Mouse (Mus musculus): ENCODE data around the gene Tprgl. TPM values are rescaled to one million over a fixed set of nuclear protein-coding genes. Genes with fewer than 3 reads are reported as not detected.

Tprgl gene
- polyA plus RNA-seq, 1 experiment from 2014 or later, result 148 TPM

GRCm38 (mm10) chr4:154131894-154132293 lies 28.6 kb downstream of the Tprgl start:
- ATAC-seq (ENCODE audit: low read depth), result no peak
- H3K4me3 ChIP-seq (ENCODE audit: low read length), result no peak overlapping the region
- 53% methylated on average over 4 of the region's 4 CpGs for WGBS
- no peaks in the 10 kb centered on the region for H3K4me1 ChIP-seq (replicated peaks; ENCODE audit: control insufficient read depth, insufficient read depth, low read length)
- H3K9me3 ChIP-seq (ENCODE audit: control insufficient read depth, low read length), result no peaks in the 10 kb centered on the region
- no peak overlapping the region for H3K27ac ChIP-seq (ENCODE audit: low read length)
- H3K36me3 ChIP-seq (ENCODE audit: control insufficient read depth, insufficient read depth, low read length), result no peaks in the 10 kb centered on the region
- H3K27me3 ChIP-seq (ENCODE audit: control insufficient read depth, insufficient read depth, low read depth, low read length), result peaks cover 2% of the 10 kb centered on the region; the same call in 1 of the 2 replicates
- H3K9ac ChIP-seq (ENCODE audit: low read length), result no peak overlapping the region
- no peak overlapping the region for H3K4me2 ChIP-seq (ENCODE audit: low read depth, low read length)

DNA sequence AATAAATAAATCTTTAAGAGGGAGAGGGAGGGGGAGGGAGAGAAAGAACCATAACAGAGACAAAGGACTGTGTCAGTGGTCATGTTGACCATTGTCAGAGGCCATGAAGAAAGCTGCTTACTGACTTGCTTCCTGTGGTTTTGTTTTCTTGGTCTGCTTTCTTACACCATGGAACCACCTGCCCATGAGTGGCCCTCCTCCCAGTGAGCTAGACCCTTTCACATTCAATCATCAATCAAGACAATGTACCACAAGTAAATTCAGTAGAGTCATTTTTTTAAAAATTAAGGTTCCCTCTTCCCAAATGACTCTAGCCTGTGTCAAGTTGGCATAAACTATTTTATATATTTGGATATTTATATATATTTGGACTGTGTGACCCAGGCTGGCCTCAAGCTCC lies 30.5 kb downstream of the Tprgl start:
- Histone ChIP-seq H3K4me2 (ENCODE audit: low read depth, low read length) (no peak overlapping the region), H3K4me3 (ENCODE audit: low read length) (no peak overlapping the region), H3K27me3 (ENCODE audit: control insufficient read depth, insufficient read depth, low read depth, low read length) (peaks cover 2% of the 10 kb centered on the region; the same call in 1 of the 2 replicates), H3K36me3 (ENCODE audit: control insufficient read depth, insufficient read depth, low read length) (no peaks in the 10 kb centered on the region), H3K9me3 (ENCODE audit: control insufficient read depth, low read length) (no peaks in the 10 kb centered on the region), H3K4me1 (replicated peaks; ENCODE audit: control insufficient read depth, insufficient read depth, low read length) (no peaks in the 10 kb centered on the region), H3K27ac (ENCODE audit: low read length) (no peak overlapping the region), H3K9ac (ENCODE audit: low read length) (no peak overlapping the region)
- no peak for ATAC-seq (ENCODE audit: low read depth)

DNA sequence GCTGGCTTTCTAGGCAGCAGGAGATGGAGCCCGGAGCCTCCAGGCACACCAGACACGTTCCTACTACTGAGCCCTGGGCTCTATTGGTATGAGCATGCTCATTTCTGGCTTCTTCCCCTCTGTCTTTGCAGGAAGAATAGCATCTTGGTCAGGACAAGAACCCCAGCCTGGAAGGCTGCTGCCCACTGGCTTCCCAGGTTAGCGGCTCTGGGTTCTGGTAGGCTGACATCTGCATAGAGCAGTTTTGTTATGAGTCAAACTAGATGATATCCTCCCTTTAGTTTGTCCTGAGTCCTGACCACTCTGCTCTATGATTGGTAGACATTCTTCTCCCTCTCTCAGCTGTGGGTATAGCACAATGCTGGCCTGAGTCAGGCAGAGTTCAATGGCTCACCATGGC lies 33.2 kb downstream of the Tprgl start:
- Histone ChIP-seq H3K9me3 (ENCODE audit: control insufficient read depth, low read length) (no peaks in the 10 kb centered on the region), H3K27ac (ENCODE audit: low read length) (no peak overlapping the region), H3K36me3 (ENCODE audit: control insufficient read depth, insufficient read depth, low read length) (no peaks in the 10 kb centered on the region), H3K4me2 (ENCODE audit: low read depth, low read length) (no peak overlapping the region), H3K4me1 (replicated peaks; ENCODE audit: control insufficient read depth, insufficient read depth, low read length) (no peaks in the 10 kb centered on the region), H3K9ac (ENCODE audit: low read length) (no peak overlapping the region), H3K27me3 (ENCODE audit: control insufficient read depth, insufficient read depth, low read depth, low read length) (no peaks in the 10 kb centered on the region; the same call in 1 of the 2 replicates), H3K4me3 (ENCODE audit: low read length) (no peak overlapping the region)
- no peak for ATAC-seq (ENCODE audit: low read depth)
- WGBS, result 54% methylated on average over 3 of the region's 3 CpGs

DNA sequence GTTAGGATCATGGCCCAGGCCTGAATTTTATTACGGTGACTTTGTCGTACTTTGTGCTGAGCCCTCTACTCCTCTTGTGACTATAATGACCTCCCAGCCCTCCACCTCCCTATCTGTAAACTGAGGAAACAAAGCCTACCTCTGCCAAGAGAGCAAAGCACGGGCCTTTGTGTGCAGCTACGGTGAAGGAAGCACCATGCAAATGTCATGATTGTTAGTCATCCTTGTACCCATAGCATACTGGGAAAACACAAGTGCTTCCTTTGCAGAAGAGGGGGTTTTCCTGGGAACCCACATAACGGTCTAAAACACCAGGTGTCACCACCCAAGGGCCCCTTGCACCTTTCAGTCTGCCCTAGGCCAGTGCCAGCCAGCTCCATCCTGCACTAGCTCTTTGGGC lies 35.3 kb downstream of the Tprgl start:
- H3K4me1 ChIP-seq (replicated peaks; ENCODE audit: control insufficient read depth, insufficient read depth, low read length), result no peaks in the 10 kb centered on the region
- H3K27ac ChIP-seq (ENCODE audit: low read length), result no peak overlapping the region
- H3K4me2 ChIP-seq (ENCODE audit: low read depth, low read length), result no peak overlapping the region
- H3K27me3 ChIP-seq (ENCODE audit: control insufficient read depth, insufficient read depth, low read depth, low read length), result no peaks in the 10 kb centered on the region; the same call in 1 of the 2 replicates
- WGBS, result 68% methylated on average over 5 of the region's 5 CpGs
- H3K36me3 ChIP-seq (ENCODE audit: control insufficient read depth, insufficient read depth, low read length), result no peaks in the 10 kb centered on the region
- ATAC-seq (ENCODE audit: low read depth), result no peak
- no peaks in the 10 kb centered on the region for H3K9me3 ChIP-seq (ENCODE audit: control insufficient read depth, low read length)
- no peak overlapping the region for H3K9ac ChIP-seq (ENCODE audit: low read length)
- H3K4me3 ChIP-seq (ENCODE audit: low read length), result no peak overlapping the region

DNA sequence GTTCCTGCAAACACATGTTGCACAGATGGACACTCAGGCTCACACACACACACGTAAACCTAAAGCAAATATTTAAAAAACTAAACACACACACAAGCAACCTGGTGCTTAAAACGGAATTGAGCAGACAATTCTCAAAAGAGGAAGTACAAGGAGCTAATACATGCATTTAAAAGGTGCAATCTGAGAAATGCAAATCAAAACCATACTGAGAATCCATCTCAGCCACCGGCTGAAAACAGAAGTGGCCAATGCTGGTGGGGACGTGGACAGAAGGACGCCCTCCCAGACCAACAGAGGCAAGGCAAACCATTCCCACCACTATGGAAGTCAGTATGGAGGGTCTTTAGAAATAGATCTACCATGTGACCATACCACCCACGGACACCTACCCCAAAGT lies 36.9 kb downstream of the Tprgl start:
- Histone ChIP-seq H3K4me2 (ENCODE audit: low read depth, low read length) (no peak overlapping the region), H3K9me3 (ENCODE audit: control insufficient read depth, low read length) (no peaks in the 10 kb centered on the region), H3K9ac (ENCODE audit: low read length) (no peak overlapping the region), H3K4me3 (ENCODE audit: low read length) (no peak overlapping the region), H3K27ac (ENCODE audit: low read length) (no peak overlapping the region), H3K27me3 (ENCODE audit: control insufficient read depth, insufficient read depth, low read depth, low read length) (no peaks in the 10 kb centered on the region; the same call in 1 of the 2 replicates), H3K36me3 (ENCODE audit: control insufficient read depth, insufficient read depth, low read length) (no peaks in the 10 kb centered on the region), H3K4me1 (replicated peaks; ENCODE audit: control insufficient read depth, insufficient read depth, low read length) (peaks cover 3% of the 10 kb centered on the region; the same call in 1 of the 2 replicates)
- no peak for ATAC-seq (ENCODE audit: low read depth)
- 62% methylated on average over 6 of the region's 6 CpGs for WGBS

DNA sequence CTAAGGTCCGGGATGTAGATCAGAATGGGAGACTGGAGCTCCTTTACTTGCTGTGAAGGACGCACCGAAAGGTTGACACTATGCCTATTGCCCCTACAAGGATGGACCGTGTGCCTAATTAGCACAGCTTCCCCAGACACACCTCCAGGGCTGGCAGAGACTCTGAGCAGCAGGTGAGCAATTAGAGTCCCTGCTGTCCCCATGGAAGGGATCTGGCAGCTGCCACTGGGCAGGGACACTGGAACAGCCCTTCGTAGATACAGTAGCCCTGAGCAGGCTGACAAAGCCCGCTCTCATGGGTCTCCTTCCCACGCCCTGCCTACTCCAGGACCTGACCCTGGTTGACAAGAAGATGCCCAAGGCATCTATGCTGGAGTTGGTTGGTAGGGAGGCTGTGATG lies 38.1 kb downstream of the Tprgl start:
- Histone ChIP-seq H3K36me3 (ENCODE audit: control insufficient read depth, insufficient read depth, low read length) (no peaks in the 10 kb centered on the region), H3K27me3 (ENCODE audit: control insufficient read depth, insufficient read depth, low read depth, low read length) (no peaks in the 10 kb centered on the region; the same call in 1 of the 2 replicates), H3K9me3 (ENCODE audit: control insufficient read depth, low read length) (no peaks in the 10 kb centered on the region), H3K4me1 (replicated peaks; ENCODE audit: control insufficient read depth, insufficient read depth, low read length) (peaks cover 5% of the 10 kb centered on the region; the same call in 1 of the 2 replicates), H3K9ac (ENCODE audit: low read length) (no peak overlapping the region), H3K27ac (ENCODE audit: low read length) (no peak overlapping the region), H3K4me3 (ENCODE audit: low read length) (no peak overlapping the region), H3K4me2 (ENCODE audit: low read depth, low read length) (no peak overlapping the region)
- 73% methylated on average over 7 of the region's 7 CpGs for WGBS
- no peak for ATAC-seq (ENCODE audit: low read depth)

GRCm38 (mm10) chr4:154121800-154122199 lies 38.7 kb downstream of the Tprgl start:
- H3K9me3 ChIP-seq (ENCODE audit: control insufficient read depth, low read length), result no peaks in the 10 kb centered on the region
- H3K4me2 ChIP-seq (ENCODE audit: low read depth, low read length), result no peak overlapping the region
- peaks cover 5% of the 10 kb centered on the region; the same call in 1 of the 2 replicates for H3K4me1 ChIP-seq (replicated peaks; ENCODE audit: control insufficient read depth, insufficient read depth, low read length)
- no peak for ATAC-seq (ENCODE audit: low read depth)
- H3K36me3 ChIP-seq (ENCODE audit: control insufficient read depth, insufficient read depth, low read length), result no peaks in the 10 kb centered on the region
- no peak overlapping the region for H3K9ac ChIP-seq (ENCODE audit: low read length)
- H3K27me3 ChIP-seq (ENCODE audit: control insufficient read depth, insufficient read depth, low read depth, low read length), result no peaks in the 10 kb centered on the region; the same call in 1 of the 2 replicates
- 71% methylated on average over 11 of the region's 11 CpGs for WGBS
- no peak overlapping the region for H3K27ac ChIP-seq (ENCODE audit: low read length)
- no peak overlapping the region for H3K4me3 ChIP-seq (ENCODE audit: low read length)

- Histone ChIP-seq H3K4me2 (ENCODE audit: low read depth, low read length) (no peak overlapping the region), H3K27me3 (ENCODE audit: control insufficient read depth, insufficient read depth, low read depth, low read length) (no peaks in the 10 kb centered on the region; the same call in 1 of the 2 replicates), H3K36me3 (ENCODE audit: control insufficient read depth, insufficient read depth, low read length) (no peaks in the 10 kb centered on the region), H3K9me3 (ENCODE audit: control insufficient read depth, low read length) (no peaks in the 10 kb centered on the region), H3K27ac (ENCODE audit: low read length) (no peak overlapping the region), H3K4me1 (replicated peaks; ENCODE audit: control insufficient read depth, insufficient read depth, low read length) (peaks cover 5% of the 10 kb centered on the region; the same call in 1 of the 2 replicates), H3K9ac (ENCODE audit: low read length) (no peak overlapping the region), H3K4me3 (ENCODE audit: low read length) (no peak overlapping the region)
- ATAC-seq (ENCODE audit: low read depth), result peak; percentile 6; the same call in 1 of the 2 replicates
- WGBS, result 70% methylated on average over 9 of the region's 9 CpGs
Observed at GRCm38 (mm10) chr4:154119208-154119607, 41.3 kb downstream of the Tprgl start.

- ATAC-seq (ENCODE audit: low read depth), result peak; percentile 71
- WGBS, result 38% methylated on average over 9 of the region's 9 CpGs
- peaks cover 5% of the 10 kb centered on the region; the same call in 1 of the 2 replicates for H3K4me1 ChIP-seq (replicated peaks; ENCODE audit: control insufficient read depth, insufficient read depth, low read length)
- no peaks in the 10 kb centered on the region; the same call in 1 of the 2 replicates for H3K27me3 ChIP-seq (ENCODE audit: control insufficient read depth, insufficient read depth, low read depth, low read length)
- H3K9me3 ChIP-seq (ENCODE audit: control insufficient read depth, low read length), result no peaks in the 10 kb centered on the region
- no peak overlapping the region for H3K27ac ChIP-seq (ENCODE audit: low read length)
- no peak overlapping the region for H3K4me3 ChIP-seq (ENCODE audit: low read length)
- H3K4me2 ChIP-seq (ENCODE audit: low read depth, low read length), result no peak overlapping the region
- H3K9ac ChIP-seq (ENCODE audit: low read length), result no peak overlapping the region
- no peaks in the 10 kb centered on the region for H3K36me3 ChIP-seq (ENCODE audit: control insufficient read depth, insufficient read depth, low read length)
Observed at GRCm38 (mm10) chr4:154118782-154119181, 41.7 kb downstream of the Tprgl start.

DNA sequence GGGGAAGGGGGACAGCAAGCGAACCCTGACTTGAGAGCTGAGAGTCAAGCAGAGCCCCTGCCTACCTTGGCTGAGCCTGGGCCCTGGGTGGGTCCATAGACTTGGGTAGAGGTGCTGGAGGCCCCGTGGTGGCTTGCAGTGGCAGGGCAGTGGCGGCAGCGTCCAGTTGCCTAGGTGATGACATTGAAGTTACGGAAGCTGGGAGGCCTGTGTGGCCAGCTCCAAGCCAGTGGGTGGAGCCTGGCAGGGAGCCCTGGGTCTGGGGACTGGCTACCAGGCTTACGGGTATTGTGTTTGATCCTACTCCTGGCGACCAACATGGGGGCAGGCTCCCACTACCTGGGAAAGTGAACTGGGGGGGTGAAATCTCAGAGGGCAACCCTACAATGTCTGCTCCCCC lies 44.0 kb downstream of the Tprgl start:
- Histone ChIP-seq H3K36me3 (ENCODE audit: control insufficient read depth, insufficient read depth, low read length) (no peaks in the 10 kb centered on the region), H3K9ac (ENCODE audit: low read length) (no peak overlapping the region), H3K4me3 (ENCODE audit: low read length) (no peak overlapping the region), H3K27ac (ENCODE audit: low read length) (no peak overlapping the region), H3K4me2 (ENCODE audit: low read depth, low read length) (no peak overlapping the region), H3K27me3 (ENCODE audit: control insufficient read depth, insufficient read depth, low read depth, low read length) (no peaks in the 10 kb centered on the region), H3K4me1 (replicated peaks; ENCODE audit: control insufficient read depth, insufficient read depth, low read length) (peaks cover 5% of the 10 kb centered on the region; the same call in 1 of the 2 replicates), H3K9me3 (ENCODE audit: control insufficient read depth, low read length) (no peaks in the 10 kb centered on the region)
- WGBS, result 34% methylated on average over 7 of the region's 7 CpGs
- no peak for ATAC-seq (ENCODE audit: low read depth)
